Mouse (Mus musculus): Measurements from ENCODE around the gene Tarbp1.

DNA sequence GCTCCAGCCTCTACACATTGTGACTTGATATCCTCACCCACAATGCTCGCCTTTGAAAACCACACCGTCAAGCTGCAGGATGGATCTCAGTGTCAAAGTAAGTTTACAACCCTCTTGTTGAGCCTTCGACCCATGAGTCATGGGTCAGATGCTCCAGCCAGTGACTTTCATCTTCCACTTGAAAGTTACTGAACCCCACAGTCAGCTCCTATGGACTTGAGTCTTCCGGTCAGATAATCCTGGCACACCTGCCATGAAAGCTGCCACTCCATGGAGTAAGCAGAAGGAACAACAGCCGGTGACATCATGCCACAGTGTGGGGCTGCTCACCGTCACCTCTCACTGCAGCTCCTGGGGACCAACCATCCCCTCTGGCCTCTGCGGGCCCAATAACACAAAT, 93.6 kb downstream of the Tarbp1 start:
- no peak for TF ChIP-seq CTCF (IDR thresholded peaks at IDR 0.05; ENCODE audit: low read depth)
- TF ChIP-seq EP300 (IDR thresholded peaks at IDR 0.05; ENCODE audit: low read depth), result no peak

Data from heart, postnatal 0 days (tissue).